Mouse (Mus musculus) intestine, embryonic 15.5 days (tissue): ENCODE data around the gene Tnp1. TPM values are rescaled to one million over a fixed set of nuclear protein-coding genes. Genes with fewer than 3 reads are reported as not detected.
A peak's percentile ranks its signal among the peaks of the same experiment; 100 is the strongest.

Source experiments
- ATAC-seq: fragments of 200-750 bp; cut with Nextera tagmentation; 2 replicates; pipeline ENCODE4 v1.8.0; 2017; ENCODE audit warnings: moderate TSS enrichment, moderate library complexity
- H3K27ac ChIP-seq: fragments of 300-500 bp; sonication (generic); 2 replicates; pipeline ENCODE4 v1.5.1; 2015; ENCODE audit warnings: mild to moderate bottlenecking, inconsistent platforms
- H3K27me3 ChIP-seq: fragments of 300-500 bp; sonication (generic); replicated peaks from 2 replicates; pipeline ENCODE4 v1.6.1; 2015; ENCODE audit warnings: inconsistent platforms
- H3K36me3 ChIP-seq: fragments of 300-500 bp; sonication (generic); 2 replicates; pipeline ENCODE4 v1.6.1; 2015; ENCODE audit warnings: inconsistent platforms
- H3K4me1 ChIP-seq: fragments of 300-500 bp; sonication (generic); replicated peaks from 2 replicates; pipeline ENCODE4 v1.6.1; 2015; ENCODE audit warnings: inconsistent platforms
- H3K4me2 ChIP-seq: fragments of 300-500 bp; sonication (generic); replicated peaks from 2 replicates; pipeline ENCODE4 v1.6.1; 2015; ENCODE audit warnings: mild to moderate bottlenecking, inconsistent platforms
- H3K4me3 ChIP-seq: fragments of 300-500 bp; sonication (generic); replicated peaks from 2 replicates; pipeline ENCODE4 v1.5.1; 2015; ENCODE audit warnings: inconsistent platforms
- H3K9ac ChIP-seq: fragments of 300-500 bp; sonication (generic); 2 replicates; pipeline ENCODE4 v1.6.1; 2015; ENCODE audit warnings: inconsistent platforms
- H3K9me3 ChIP-seq: fragments of 300-500 bp; sonication (generic); 2 replicates; pipeline ENCODE4 v1.6.1; 2016; ENCODE audit warnings: inconsistent platforms
- WGBS: fragments of 180-500 bp; shearing (Covaris S2); methylation state at CpG from one replicate; pipeline ENCODE4 v1.1.7; 2015; 5-methylcytosine and 5-hydroxymethylcytosine counted together
- polyA plus RNA-seq: library from polyadenylated mRNA; unstranded; fragments of >200 nt; fragmentation: Nextera tagmentation; extraction: Ambion mirVana; gene quantifications from 2 replicates; pipeline ENCODE4 v1.2.1, GENCODE M21; 2015

The Tnp1 gene
- polyA plus RNA-seq, 1 experiment from 2014 or later, result not detected

DNA sequence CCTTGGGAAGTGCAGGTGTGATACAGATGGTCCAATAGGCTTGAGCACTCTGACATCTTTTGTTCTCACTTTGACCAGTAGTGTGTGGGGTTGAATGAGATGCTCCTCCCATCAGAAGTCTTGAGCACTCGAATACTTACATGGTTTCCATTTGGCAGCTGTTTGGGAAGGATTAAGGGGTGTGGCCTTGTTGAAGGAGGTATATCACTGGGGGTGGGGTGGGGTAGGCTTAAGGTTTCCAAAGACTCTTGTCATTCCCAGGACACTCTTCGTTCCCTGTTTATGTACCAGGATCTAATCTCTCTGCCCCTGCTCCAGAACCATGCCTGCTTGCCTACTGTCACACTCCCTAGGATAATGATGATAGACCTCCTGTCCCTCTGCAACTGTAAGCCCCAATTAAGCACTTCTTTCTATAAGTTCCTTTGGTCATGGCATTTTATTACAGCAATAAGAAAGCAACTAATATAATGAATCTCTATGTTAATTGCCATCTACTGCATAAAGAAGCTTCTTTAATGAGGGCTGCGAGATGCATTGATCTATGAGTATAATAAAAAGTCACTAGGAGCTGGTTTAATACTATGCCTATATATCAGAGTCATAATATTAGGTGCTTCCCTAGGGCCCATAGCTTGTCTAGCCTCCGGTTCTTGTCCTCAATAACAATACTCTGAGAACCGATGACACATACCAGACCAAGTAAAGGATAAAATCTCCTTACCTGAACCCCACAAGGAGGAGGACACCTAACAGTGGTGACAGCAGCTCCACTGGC, 20.8 kb downstream of the Tnp1 start:
- ATAC-seq, result no peak
- no peak overlapping the region for H3K4me3 ChIP-seq
- H3K9ac ChIP-seq, result no peak overlapping the region
- no peaks in the 10 kb centered on the region for H3K9me3 ChIP-seq
- H3K36me3 ChIP-seq, result no peaks in the 10 kb centered on the region
- WGBS, result 89% methylated on average over 5 of the region's 5 CpGs
- H3K27me3 ChIP-seq, result no peaks in the 10 kb centered on the region
- H3K4me2 ChIP-seq, result no peak overlapping the region
- H3K27ac ChIP-seq, result no peak overlapping the region
- H3K4me1 ChIP-seq, result no peaks in the 10 kb centered on the region

DNA sequence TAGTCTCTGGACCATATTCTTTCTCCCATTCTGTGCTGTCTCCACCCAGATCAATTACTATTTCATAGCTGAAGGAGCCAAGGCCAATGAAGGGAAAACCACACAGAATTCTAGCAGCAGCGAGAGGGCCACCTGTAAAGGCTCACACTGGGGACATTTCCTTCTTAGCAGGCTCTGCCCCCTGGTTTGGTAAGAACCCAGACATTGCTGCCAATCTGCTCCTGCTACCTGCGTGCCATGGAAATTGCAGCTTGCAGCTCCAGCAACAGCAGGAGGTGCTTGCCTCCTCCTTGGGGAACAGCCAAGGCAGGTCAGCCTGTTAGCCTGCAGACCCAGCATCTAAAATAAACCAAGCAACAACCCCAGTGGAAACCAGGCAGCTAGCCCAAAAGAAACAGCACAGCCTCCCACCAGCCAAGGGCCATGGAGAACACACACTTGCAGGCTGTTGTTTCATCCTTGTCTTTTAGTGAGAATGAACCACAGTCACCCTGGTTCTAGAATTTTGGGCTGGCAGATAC, 22.7 kb downstream of the Tnp1 start:
- no peak overlapping the region for H3K9ac ChIP-seq
- no peak overlapping the region for H3K27ac ChIP-seq
- 61% methylated on average over 2 of the region's 2 CpGs for WGBS
- no peak overlapping the region for H3K4me2 ChIP-seq
- H3K36me3 ChIP-seq, result no peaks in the 10 kb centered on the region
- ATAC-seq, result no peak
- no peaks in the 10 kb centered on the region for H3K4me1 ChIP-seq
- no peaks in the 10 kb centered on the region for H3K27me3 ChIP-seq
- no peak overlapping the region for H3K4me3 ChIP-seq
- no peaks in the 10 kb centered on the region for H3K9me3 ChIP-seq

DNA sequence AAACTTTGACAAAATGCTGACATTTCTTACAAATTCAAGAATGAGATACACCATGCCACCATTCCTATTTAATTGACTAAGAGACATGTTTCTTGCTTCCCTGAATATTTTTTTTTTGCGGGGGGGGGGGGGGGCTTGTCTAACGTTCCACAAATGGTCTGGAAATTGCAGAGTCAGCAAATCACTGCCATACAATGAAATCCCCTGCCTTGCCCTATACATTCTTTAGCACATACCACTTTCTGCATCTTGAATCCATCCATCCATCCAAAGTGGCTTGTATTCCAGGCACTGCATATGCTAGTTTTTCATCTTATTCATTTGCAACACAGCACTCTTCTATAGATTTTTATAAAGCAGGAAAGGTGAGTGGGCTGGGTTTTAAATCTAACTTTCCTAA, 23.5 kb downstream of the Tnp1 start:
- Histone ChIP-seq H3K9ac (no peak overlapping the region), H3K4me1 (no peaks in the 10 kb centered on the region), H3K4me2 (no peak overlapping the region), H3K27me3 (no peaks in the 10 kb centered on the region), H3K9me3 (no peaks in the 10 kb centered on the region), H3K4me3 (no peak overlapping the region), H3K27ac (no peak overlapping the region), H3K36me3 (no peaks in the 10 kb centered on the region)
- no peak for ATAC-seq
- WGBS, result 60% methylated on average over 2 of the region's 2 CpGs

DNA sequence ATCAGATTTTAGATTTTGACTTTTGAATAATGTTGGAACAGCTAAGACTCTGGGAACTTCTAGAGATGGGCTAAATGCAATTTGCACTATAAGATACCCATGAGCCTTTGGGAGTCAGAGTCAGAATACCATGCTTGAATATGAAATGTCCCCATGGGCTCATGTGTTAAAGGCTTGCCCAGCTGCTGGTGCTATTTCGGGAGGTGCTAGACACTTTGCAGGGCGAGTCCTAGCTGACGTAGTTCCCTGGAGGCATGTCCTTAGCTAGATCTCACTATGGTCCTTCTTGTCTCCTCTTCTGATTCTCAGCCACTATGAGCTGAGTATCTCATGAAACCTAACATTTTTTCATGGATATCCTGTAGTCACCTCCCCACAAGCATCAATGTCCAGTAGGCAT, 26.8 kb downstream of the Tnp1 start:
- Histone ChIP-seq H3K36me3 (no peaks in the 10 kb centered on the region), H3K4me2 (no peak overlapping the region), H3K4me3 (no peak overlapping the region), H3K9me3 (no peaks in the 10 kb centered on the region), H3K9ac (no peak overlapping the region), H3K4me1 (no peaks in the 10 kb centered on the region), H3K27ac (no peak overlapping the region), H3K27me3 (no peaks in the 10 kb centered on the region)
- no peak for ATAC-seq
- WGBS, result 91% methylated on average over 3 of the region's 3 CpGs

GRCm38 (mm10) chr1:72986715-72987114, 29.0 kb downstream of the Tnp1 start:
- WGBS, result 80% methylated on average over 4 of the region's 4 CpGs
- Histone ChIP-seq H3K4me1 (no peaks in the 10 kb centered on the region), H3K27ac (no peak overlapping the region)

DNA sequence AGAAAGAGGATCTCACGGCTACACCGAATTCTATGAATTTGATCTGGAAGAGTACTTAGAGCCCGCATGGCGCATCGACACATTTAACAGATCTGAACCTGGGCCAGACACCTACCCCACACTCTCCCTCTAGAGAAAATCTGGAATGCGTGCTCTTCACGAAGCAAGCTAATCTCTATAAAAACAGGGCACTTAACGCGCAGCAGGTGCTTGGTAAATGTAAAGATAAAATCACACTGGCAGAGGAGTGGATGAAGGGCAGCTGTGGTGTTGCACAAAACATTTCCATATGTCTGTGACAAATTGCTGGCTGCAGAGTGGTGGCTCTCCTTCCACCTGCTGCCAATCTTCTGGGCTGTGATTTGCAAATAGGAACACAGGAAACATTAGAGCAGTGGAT, 36.8 kb downstream of the Tnp1 start:
- H3K4me2 ChIP-seq, result no peak overlapping the region
- no peaks in the 10 kb centered on the region for H3K27me3 ChIP-seq
- H3K27ac ChIP-seq, result no peak overlapping the region
- ATAC-seq, result no peak
- 79% methylated on average over 9 of the region's 9 CpGs for WGBS
- no peaks in the 10 kb centered on the region for H3K36me3 ChIP-seq
- H3K4me3 ChIP-seq, result no peak overlapping the region
- H3K4me1 ChIP-seq, result no peaks in the 10 kb centered on the region
- H3K9ac ChIP-seq, result no peak overlapping the region
- no peaks in the 10 kb centered on the region for H3K9me3 ChIP-seq

More at GRCm38 (mm10) chr1:72986715-72987114, 29.0 kb downstream of the Tnp1 start:
- Histone ChIP-seq H3K4me2 (no peak overlapping the region), H3K4me3 (no peak overlapping the region), H3K9me3 (no peaks in the 10 kb centered on the region), H3K9ac (no peak overlapping the region), H3K36me3 (no peaks in the 10 kb centered on the region), H3K27me3 (no peaks in the 10 kb centered on the region)
- ATAC-seq, result no peak

DNA sequence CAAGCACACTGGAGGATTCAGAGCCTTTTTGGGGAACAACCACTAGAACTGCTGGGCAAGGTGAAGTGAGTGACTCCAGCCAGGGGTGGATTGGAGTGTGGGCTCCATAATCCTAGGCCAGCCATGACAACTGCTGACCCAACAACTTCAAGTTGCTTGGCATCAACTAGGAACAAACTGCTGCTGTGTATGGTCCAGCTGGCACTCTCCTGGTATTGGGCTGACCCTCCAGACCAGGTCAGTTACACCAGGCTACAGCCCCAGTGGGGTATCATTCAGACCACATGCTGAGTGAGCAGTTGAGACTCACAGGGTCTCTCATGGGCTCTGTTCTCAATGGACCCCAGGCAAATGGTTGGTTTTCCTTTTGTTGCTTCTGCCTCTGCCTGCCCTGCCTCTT, 41.5 kb downstream of the Tnp1 start:
- Histone ChIP-seq H3K27ac (no peak overlapping the region), H3K36me3 (no peaks in the 10 kb centered on the region), H3K4me1 (peaks cover 6% of the 10 kb centered on the region), H3K9me3 (no peaks in the 10 kb centered on the region), H3K4me3 (no peak overlapping the region), H3K27me3 (no peaks in the 10 kb centered on the region), H3K9ac (no peak overlapping the region), H3K4me2 (no peak overlapping the region)
- no peak for ATAC-seq

- peaks cover 7% of the 10 kb centered on the region for H3K4me1 ChIP-seq
- H3K9ac ChIP-seq, result no peak overlapping the region
- WGBS, result 81% methylated on average over 9 of the region's 9 CpGs
- no peak overlapping the region for H3K27ac ChIP-seq
- no peaks in the 10 kb centered on the region for H3K9me3 ChIP-seq
- H3K27me3 ChIP-seq, result no peaks in the 10 kb centered on the region
- H3K4me2 ChIP-seq, result no peak overlapping the region
- no peaks in the 10 kb centered on the region for H3K36me3 ChIP-seq
- ATAC-seq, result no peak
- no peak overlapping the region for H3K4me3 ChIP-seq
Measured at GRCm38 (mm10) chr1:72970461-72970860, 45.2 kb downstream of the Tnp1 start.

DNA sequence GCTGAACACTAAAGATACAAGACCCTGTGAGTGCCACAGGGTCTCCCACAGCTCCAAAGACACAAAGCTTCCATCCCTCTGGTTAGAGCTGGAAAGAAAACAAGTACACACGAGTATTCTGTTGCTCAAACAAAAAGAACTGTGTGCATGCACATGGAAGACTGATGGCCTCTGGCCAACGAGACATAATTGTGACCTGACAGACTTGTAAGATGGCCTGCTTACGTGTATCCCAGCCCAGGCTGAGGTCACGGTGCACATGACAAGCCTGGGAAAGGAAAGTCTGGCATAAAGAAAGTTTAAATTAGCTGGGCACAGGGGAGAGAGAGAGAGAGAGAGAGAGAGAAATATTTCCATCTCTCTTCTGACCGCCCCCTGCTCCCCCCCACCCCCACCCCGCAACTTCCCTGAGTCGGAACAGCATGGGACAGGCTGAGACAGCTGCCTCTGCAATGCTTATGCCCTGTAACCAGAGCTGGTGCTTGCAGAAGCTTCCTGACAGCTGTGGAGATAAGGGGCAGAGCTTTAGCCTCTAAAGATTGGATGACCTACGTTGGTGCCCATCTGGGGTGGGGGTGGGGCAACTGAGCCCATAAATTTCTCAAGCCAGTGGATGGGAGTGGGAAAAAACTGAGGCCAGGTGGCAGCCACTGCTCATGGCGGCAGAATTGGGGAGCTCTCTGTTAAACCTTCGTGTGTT, 46.4 kb downstream of the Tnp1 start:
- ATAC-seq, result peak; percentile 51
- Histone ChIP-seq H3K9ac (no peak overlapping the region), H3K36me3 (no peaks in the 10 kb centered on the region), H3K27me3 (no peaks in the 10 kb centered on the region), H3K27ac (no peak overlapping the region), H3K4me1 (peaks cover 7% of the 10 kb centered on the region), H3K9me3 (no peaks in the 10 kb centered on the region), H3K4me2 (no peak overlapping the region), H3K4me3 (no peak overlapping the region)
- WGBS, result 20% methylated on average over 10 of the region's 10 CpGs

GRCm38 (mm10) chr1:72966423-72966822, 49.3 kb downstream of the Tnp1 start:
- Histone ChIP-seq H3K9ac (no peak overlapping the region), H3K27me3 (no peaks in the 10 kb centered on the region), H3K4me1 (peaks cover 10% of the 10 kb centered on the region), H3K4me2 (no peak overlapping the region), H3K4me3 (no peak overlapping the region), H3K36me3 (no peaks in the 10 kb centered on the region), H3K27ac (no peak overlapping the region), H3K9me3 (no peaks in the 10 kb centered on the region)
- WGBS, result 86% methylated on average over 4 of the region's 4 CpGs
- no peak for ATAC-seq
